Mouse (Mus musculus) regulatory T cell (primary cell): ENCODE measurements at regions not wholly inside any gene's neighbourhood (a gene's known extent, or its start where the extent isn't known, plus 50 kb on each side); places are given as distances from the start of the nearest gene placed in this dataset.

Source experiments
- in situ Hi-C: fragments of 300-600 bp; cut with MboI, MseI; formaldehyde crosslinking; loops from one replicate; pipeline ENCODE4 v1.15.1; 2025; ENCODE audit warnings: high pct_unique_total_duplicates

GRCm38 (mm10) chr1:160843671-160844070, 50.7 kb upstream of the Rabgap1l start:
- in situ Hi-C loops: no loop called here

DNA sequence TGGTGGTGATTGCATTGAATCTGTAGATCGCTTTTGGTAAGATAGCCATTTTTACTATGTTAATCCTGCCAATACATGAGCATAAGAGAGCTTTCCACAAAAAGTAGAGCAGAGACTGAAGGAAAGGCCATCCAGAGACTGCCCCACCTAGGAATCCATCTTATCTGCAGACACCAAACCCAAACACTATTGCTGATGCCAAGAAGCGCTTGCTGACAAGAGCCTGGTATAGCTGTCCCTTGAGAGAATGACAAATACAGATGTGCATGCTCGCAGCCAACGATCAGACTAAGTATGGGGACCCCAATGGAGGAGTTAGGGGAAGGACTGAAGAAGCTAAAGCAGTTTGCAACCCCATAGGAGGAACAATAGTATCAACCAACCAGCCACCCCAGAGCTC, 51.7 kb upstream of the Rabgap1l start:
- in situ Hi-C loops: loop anchor here (5.0 kb wide), 1 partner anchor 82 kb away; no protein-coding TSS in a partner anchor

DNA sequence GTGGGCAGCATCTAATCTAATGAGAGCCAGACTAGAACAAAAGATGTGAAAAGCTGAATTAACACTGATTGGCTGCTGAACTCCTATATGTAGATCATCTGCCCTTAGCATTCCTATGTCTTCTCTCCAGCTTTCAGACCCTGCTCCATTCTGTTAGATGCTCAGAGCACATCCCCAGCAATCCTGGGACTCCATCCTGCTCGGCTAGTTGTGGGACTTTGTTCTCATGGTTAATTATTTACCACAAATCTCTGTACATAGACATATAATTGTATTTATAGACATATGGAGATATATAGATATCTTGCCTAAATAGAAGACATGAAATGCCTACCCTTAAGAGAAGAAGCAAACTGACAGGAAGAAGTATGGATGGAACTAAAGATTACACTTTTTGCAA, 55.5 kb upstream of the Rc3h1 start:
- in situ Hi-C loops: no loop called here

DNA sequence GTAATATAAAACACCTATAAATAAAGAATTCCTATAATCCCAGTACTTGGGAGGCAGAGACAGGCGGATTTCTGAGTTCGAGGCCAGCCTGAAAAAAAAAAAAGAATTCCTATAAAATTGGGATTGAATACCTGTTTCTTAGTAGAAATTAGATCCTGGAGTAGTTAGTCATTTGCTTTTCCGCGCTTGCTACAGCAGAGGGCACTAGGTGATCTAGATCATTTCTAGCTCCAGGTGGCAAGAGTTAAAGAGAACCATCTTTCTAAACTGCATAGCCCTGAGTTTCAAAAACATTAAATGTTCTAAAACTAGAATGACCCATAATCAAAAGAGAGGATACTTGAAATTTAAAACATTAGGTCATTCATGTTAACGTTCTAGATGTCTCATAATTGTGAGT, 51.8 kb upstream of the Rc3h1 start:
- in situ Hi-C loops: no loop called here

DNA sequence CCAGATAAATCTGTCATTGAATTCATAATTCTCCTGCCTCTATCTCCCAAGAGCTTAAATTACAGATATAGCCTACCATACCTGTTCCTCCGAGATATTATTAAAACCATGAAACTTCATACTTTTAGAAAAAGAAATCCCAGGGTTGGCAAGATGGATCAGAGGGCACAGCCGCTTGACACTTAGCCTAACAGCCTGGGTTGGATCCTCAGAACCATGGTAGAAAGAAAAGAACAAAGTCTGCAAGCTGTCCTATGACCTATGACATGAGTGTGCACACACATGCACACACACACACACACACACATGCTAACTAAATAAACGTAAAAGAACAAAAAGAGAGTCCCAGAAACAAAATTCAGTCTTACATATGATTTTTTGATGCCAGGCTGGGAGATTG, 50.8 kb upstream of the Rc3h1 start:
- in situ Hi-C loops: no loop called here

DNA sequence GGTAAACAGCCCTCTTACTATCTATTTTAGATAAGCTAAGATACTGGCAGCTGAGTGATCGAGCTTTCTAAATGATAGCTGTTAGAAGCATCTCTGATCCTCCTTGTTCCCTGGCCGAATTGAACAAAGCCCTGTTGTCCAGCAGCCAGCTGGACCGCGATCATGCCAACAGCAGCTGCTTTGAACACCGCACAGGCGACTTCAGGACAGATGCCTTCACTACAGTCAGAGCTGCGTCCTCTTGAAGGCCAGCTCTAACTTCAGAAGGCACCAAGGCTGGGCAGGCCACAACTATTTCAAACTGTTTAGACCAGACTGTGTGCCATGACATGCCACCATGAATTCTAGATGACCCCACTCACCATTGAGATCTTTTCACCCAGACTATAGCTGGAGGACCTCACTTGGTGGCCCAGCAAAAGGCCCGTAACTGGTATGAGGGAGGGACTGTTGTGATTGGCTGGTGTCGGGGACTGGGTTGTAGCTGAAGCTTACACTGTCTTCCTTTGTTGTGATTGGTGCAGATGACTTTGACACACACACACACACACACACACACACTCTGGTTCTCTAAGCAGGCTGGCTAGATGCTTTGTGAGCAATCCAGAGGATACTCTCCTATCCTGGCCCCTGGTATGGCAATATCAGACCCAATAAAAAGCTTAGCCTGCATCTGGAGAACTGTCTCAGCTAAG, 50.1 kb upstream of the Rc3h1 start:
- in situ Hi-C loops: no loop called here
